Mouse (Mus musculus): ENCODE results near the gene Cdh13. TPM values are rescaled to one million over a fixed set of nuclear protein-coding genes. Genes with fewer than 3 reads are reported as not detected.
A peak's percentile ranks its signal among the peaks of the same experiment; 100 is the strongest.

Cdh13 gene
- polyA plus RNA-seq, 1 experiment from 2014 or later = 198 TPM

DNA sequence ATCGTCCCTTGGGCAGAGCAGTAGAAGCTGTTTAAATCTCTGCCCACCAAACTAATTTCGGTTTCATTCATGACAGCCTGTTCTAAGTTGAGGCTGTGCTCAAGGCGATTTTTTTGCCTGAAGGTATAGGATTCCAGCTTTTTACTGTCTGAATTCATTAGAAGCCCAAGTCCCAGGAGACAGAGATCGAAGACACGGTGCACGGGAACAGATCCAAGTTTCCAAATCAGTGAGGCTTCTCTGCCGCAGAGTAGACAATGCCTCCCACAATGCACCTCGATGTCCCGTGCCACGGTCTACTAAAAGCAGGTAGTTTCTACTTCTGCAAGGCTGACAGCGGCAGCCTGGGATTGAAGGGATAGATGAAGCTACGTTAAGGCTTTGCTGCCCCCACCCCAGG, 778.1 kb downstream of the Cdh13 start:
- no peak for ATAC-seq (ENCODE audit: low read depth)
- H3K36me3 ChIP-seq (ENCODE audit: control insufficient read depth, insufficient read depth, low read length) = no peaks in the 10 kb centered on the region
- H3K9me3 ChIP-seq (ENCODE audit: control insufficient read depth, low read length) = no peaks in the 10 kb centered on the region
- H3K4me2 ChIP-seq (ENCODE audit: low read depth, low read length) = no peak overlapping the region
- H3K27ac ChIP-seq (ENCODE audit: low read depth, low read length) = no peak overlapping the region
- 47% methylated on average over 12 of the region's 12 CpGs for WGBS
- H3K4me3 ChIP-seq (ENCODE audit: low read depth, low read length) = no peak overlapping the region
- H3K27me3 ChIP-seq (ENCODE audit: control insufficient read depth, insufficient read depth, low read length) = no peaks in the 10 kb centered on the region
- no peak overlapping the region for H3K9ac ChIP-seq (replicated peaks; ENCODE audit: low read depth, low read length)
- 0 out of 2 replicates have a peak, but pooled peaks cover 2% of the 10 kb centered on the region for H3K4me1 ChIP-seq (ENCODE audit: control insufficient read depth, insufficient read depth, low read length)

GRCm38 (mm10) chr8:119064523-119064922, 781.0 kb downstream of the Cdh13 start:
- Histone ChIP-seq H3K9me3 (ENCODE audit: control insufficient read depth, low read length) (no peaks in the 10 kb centered on the region), H3K36me3 (ENCODE audit: control insufficient read depth, insufficient read depth, low read length) (no peaks in the 10 kb centered on the region), H3K4me1 (ENCODE audit: control insufficient read depth, insufficient read depth, low read length) (0 out of 2 replicates have a peak, but pooled peaks cover 2% of the 10 kb centered on the region), H3K27me3 (ENCODE audit: control insufficient read depth, insufficient read depth, low read length) (no peaks in the 10 kb centered on the region), H3K27ac (ENCODE audit: low read depth, low read length) (no peak overlapping the region), H3K4me3 (ENCODE audit: low read depth, low read length) (no peak overlapping the region), H3K4me2 (ENCODE audit: low read depth, low read length) (no peak overlapping the region), H3K9ac (replicated peaks; ENCODE audit: low read depth, low read length) (no peak overlapping the region)
- ATAC-seq (ENCODE audit: low read depth) = no peak
- 21% methylated on average over 11 of the region's 11 CpGs for WGBS

- H3K9me3 ChIP-seq (ENCODE audit: control insufficient read depth, low read length) = no peaks in the 10 kb centered on the region
- no peak overlapping the region for H3K9ac ChIP-seq (replicated peaks; ENCODE audit: low read depth, low read length)
- H3K27ac ChIP-seq (ENCODE audit: low read depth, low read length) = no peak overlapping the region
- no peak overlapping the region for H3K4me2 ChIP-seq (ENCODE audit: low read depth, low read length)
- no peak for ATAC-seq (ENCODE audit: low read depth)
- no peak overlapping the region for H3K4me3 ChIP-seq (ENCODE audit: low read depth, low read length)
- no peaks in the 10 kb centered on the region for H3K27me3 ChIP-seq (ENCODE audit: control insufficient read depth, insufficient read depth, low read length)
- H3K4me1 ChIP-seq (ENCODE audit: control insufficient read depth, insufficient read depth, low read length) = no peaks in the 10 kb centered on the region
- WGBS = 74% methylated on average over 6 of the region's 6 CpGs
- no peaks in the 10 kb centered on the region for H3K36me3 ChIP-seq (ENCODE audit: control insufficient read depth, insufficient read depth, low read length)
Measured at GRCm38 (mm10) chr8:119072291-119072690, 788.8 kb downstream of the Cdh13 start.

DNA sequence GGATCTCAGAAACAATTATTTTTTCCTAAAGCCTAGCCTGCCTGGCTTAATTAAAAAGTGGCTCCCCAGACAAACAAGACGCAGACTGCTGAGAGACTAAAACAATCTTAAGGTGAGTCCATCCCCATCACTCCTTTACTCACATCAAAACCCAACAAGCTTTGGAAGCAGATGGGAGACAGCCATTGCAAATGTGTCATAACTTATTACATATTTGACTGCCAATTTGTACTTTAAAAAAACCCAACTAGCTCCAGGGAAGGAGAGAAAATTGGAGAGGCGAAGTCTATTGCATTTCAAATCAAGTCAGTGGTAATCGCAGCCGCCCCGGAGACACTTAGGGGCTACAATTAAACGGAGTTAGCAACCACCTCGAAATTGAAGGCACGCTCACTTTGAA, 801.5 kb downstream of the Cdh13 start:
- WGBS = 79% methylated on average over 8 of the region's 8 CpGs

DNA sequence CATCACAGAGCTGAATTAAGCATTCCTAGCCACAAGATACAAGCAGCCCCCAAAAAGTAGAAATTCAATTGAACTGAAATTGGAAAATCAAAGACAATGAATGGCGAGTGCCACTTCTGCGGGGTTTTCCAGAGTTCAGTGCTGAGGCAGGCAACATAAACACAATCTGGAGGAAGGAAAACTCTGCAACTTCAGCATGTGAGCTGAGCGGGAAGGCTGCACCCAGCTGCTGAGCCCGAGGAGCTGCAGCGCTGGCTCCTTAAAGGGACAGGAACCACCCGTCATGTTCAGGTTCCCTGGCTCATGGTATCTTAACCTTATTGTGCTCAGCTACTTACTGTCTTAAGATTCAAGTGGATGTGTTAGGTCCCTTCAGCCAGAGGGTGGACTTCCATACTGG, 814.7 kb downstream of the Cdh13 start:
- Histone ChIP-seq H3K9ac (replicated peaks; ENCODE audit: low read depth, low read length) (no peak overlapping the region), H3K27me3 (ENCODE audit: control insufficient read depth, insufficient read depth, low read length) (no peaks in the 10 kb centered on the region), H3K4me1 (ENCODE audit: control insufficient read depth, insufficient read depth, low read length) (0 out of 2 replicates have a peak, but pooled peaks cover 3% of the 10 kb centered on the region), H3K9me3 (ENCODE audit: control insufficient read depth, low read length) (no peaks in the 10 kb centered on the region), H3K4me2 (ENCODE audit: low read depth, low read length) (no peak overlapping the region), H3K4me3 (ENCODE audit: low read depth, low read length) (no peak overlapping the region), H3K27ac (ENCODE audit: low read depth, low read length) (no peak overlapping the region), H3K36me3 (ENCODE audit: control insufficient read depth, insufficient read depth, low read length) (no peaks in the 10 kb centered on the region)
- no peak for ATAC-seq (ENCODE audit: low read depth)
- 46% methylated on average over 6 of the region's 6 CpGs for WGBS

More for the DNA sequence above, 801.5 kb downstream of the Cdh13 start:
- ATAC-seq (ENCODE audit: low read depth) = no peak
- H3K4me2 ChIP-seq (ENCODE audit: low read depth, low read length) = no peak overlapping the region
- H3K27ac ChIP-seq (ENCODE audit: low read depth, low read length) = no peak overlapping the region
- no peaks in the 10 kb centered on the region for H3K27me3 ChIP-seq (ENCODE audit: control insufficient read depth, insufficient read depth, low read length)
- H3K36me3 ChIP-seq (ENCODE audit: control insufficient read depth, insufficient read depth, low read length) = no peaks in the 10 kb centered on the region
- H3K9me3 ChIP-seq (ENCODE audit: control insufficient read depth, low read length) = no peaks in the 10 kb centered on the region
- H3K4me1 ChIP-seq (ENCODE audit: control insufficient read depth, insufficient read depth, low read length) = no peaks in the 10 kb centered on the region
- no peak overlapping the region for H3K4me3 ChIP-seq (ENCODE audit: low read depth, low read length)
- no peak overlapping the region for H3K9ac ChIP-seq (replicated peaks; ENCODE audit: low read depth, low read length)

- no peak overlapping the region for H3K9ac ChIP-seq (replicated peaks; ENCODE audit: low read depth, low read length)
- ATAC-seq (ENCODE audit: low read depth) = no peak
- no peaks in the 10 kb centered on the region for H3K36me3 ChIP-seq (ENCODE audit: control insufficient read depth, insufficient read depth, low read length)
- H3K4me1 ChIP-seq (ENCODE audit: control insufficient read depth, insufficient read depth, low read length) = no peaks in the 10 kb centered on the region
- WGBS = 61% methylated on average over 6 of the region's 6 CpGs
- H3K9me3 ChIP-seq (ENCODE audit: control insufficient read depth, low read length) = no peaks in the 10 kb centered on the region
- no peak overlapping the region for H3K4me3 ChIP-seq (ENCODE audit: low read depth, low read length)
- H3K4me2 ChIP-seq (ENCODE audit: low read depth, low read length) = no peak overlapping the region
- H3K27ac ChIP-seq (ENCODE audit: low read depth, low read length) = no peak overlapping the region
- no peaks in the 10 kb centered on the region for H3K27me3 ChIP-seq (ENCODE audit: control insufficient read depth, insufficient read depth, low read length)
Measured at GRCm38 (mm10) chr8:119102871-119103270, 819.3 kb downstream of the Cdh13 start.

DNA sequence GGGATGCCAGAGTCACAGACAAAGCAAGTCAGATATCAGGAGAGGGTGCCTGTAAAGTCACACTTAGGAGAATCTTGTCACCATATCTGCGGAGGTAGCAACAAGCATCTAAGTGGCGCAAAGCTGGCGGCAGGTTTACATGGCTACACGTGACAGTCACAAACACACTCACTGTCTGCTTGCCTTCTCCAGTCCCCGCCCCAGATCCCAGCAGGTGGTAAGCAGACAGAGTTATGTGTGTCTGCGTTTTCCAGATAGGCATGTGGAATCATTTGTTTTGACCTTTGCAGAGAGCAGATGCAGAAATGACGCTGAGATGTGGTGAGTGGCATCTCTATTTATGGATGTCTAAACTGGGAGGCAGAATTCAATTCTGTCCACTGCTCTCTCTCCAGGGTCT, 826.1 kb downstream of the Cdh13 start:
- Histone ChIP-seq H3K9ac (replicated peaks; ENCODE audit: low read depth, low read length) (no peak overlapping the region), H3K9me3 (ENCODE audit: control insufficient read depth, low read length) (no peaks in the 10 kb centered on the region), H3K4me3 (ENCODE audit: low read depth, low read length) (no peak overlapping the region), H3K4me2 (ENCODE audit: low read depth, low read length) (no peak overlapping the region), H3K27me3 (ENCODE audit: control insufficient read depth, insufficient read depth, low read length) (no peaks in the 10 kb centered on the region), H3K36me3 (ENCODE audit: control insufficient read depth, insufficient read depth, low read length) (no peaks in the 10 kb centered on the region), H3K27ac (ENCODE audit: low read depth, low read length) (no peak overlapping the region), H3K4me1 (ENCODE audit: control insufficient read depth, insufficient read depth, low read length) (no peaks in the 10 kb centered on the region)
- 80% methylated on average over 7 of the region's 7 CpGs for WGBS
- no peak for ATAC-seq (ENCODE audit: low read depth)

- no peak for ATAC-seq (ENCODE audit: low read depth)
- Histone ChIP-seq H3K9ac (replicated peaks; ENCODE audit: low read depth, low read length) (no peak overlapping the region), H3K36me3 (ENCODE audit: control insufficient read depth, insufficient read depth, low read length) (no peaks in the 10 kb centered on the region), H3K4me2 (ENCODE audit: low read depth, low read length) (no peak overlapping the region), H3K27ac (ENCODE audit: low read depth, low read length) (no peak overlapping the region), H3K9me3 (ENCODE audit: control insufficient read depth, low read length) (no peaks in the 10 kb centered on the region), H3K4me1 (ENCODE audit: control insufficient read depth, insufficient read depth, low read length) (no peaks in the 10 kb centered on the region), H3K27me3 (ENCODE audit: control insufficient read depth, insufficient read depth, low read length) (no peaks in the 10 kb centered on the region), H3K4me3 (ENCODE audit: low read depth, low read length) (no peak overlapping the region)
- 87% methylated on average over 3 of the region's 3 CpGs for WGBS
Measured at GRCm38 (mm10) chr8:119112861-119113260, 829.3 kb downstream of the Cdh13 start.

DNA sequence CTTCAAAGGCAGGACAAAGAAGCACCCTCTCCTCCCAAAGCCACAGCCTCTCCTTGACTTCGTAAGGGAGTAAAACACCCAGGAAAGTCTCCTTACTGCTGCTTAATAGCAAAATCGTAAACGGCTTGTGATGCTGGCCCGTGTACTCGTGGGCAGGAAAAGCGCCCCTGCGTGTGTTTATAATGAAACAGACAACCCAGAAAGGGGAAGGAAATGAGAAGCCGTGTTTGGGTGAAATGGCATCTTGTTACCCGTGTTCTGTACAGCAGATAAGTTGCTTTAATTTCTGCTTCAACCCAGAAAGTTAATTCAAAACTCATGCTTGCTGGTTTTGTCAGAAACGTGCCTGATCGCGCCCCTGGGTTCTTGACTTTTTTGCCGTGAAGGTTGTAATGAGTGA, 837.7 kb downstream of the Cdh13 start:
- no peak for ATAC-seq (ENCODE audit: low read depth)

GRCm38 (mm10) chr8:119127841-119128240, 844.3 kb downstream of the Cdh13 start:
- Histone ChIP-seq H3K9me3 (ENCODE audit: control insufficient read depth, low read length) (no peaks in the 10 kb centered on the region), H3K27ac (ENCODE audit: low read depth, low read length) (peak overlapping the region; percentile 30), H3K4me2 (ENCODE audit: low read depth, low read length) (no peak overlapping the region), H3K4me1 (ENCODE audit: control insufficient read depth, insufficient read depth, low read length) (peaks cover 9% of the 10 kb centered on the region), H3K36me3 (ENCODE audit: control insufficient read depth, insufficient read depth, low read length) (no peaks in the 10 kb centered on the region), H3K27me3 (ENCODE audit: control insufficient read depth, insufficient read depth, low read length) (no peaks in the 10 kb centered on the region), H3K4me3 (ENCODE audit: low read depth, low read length) (no peak overlapping the region), H3K9ac (replicated peaks; ENCODE audit: low read depth, low read length) (no peak overlapping the region)
- 19% methylated on average over 8 of the region's 8 CpGs for WGBS
- peak; percentile 63 for ATAC-seq (ENCODE audit: low read depth)

More for the DNA sequence above, 837.7 kb downstream of the Cdh13 start:
- no peak overlapping the region for H3K4me2 ChIP-seq (ENCODE audit: low read depth, low read length)
- H3K9ac ChIP-seq (replicated peaks; ENCODE audit: low read depth, low read length) = no peak overlapping the region
- WGBS = 80% methylated on average over 13 of the region's 13 CpGs
- H3K27ac ChIP-seq (ENCODE audit: low read depth, low read length) = no peak overlapping the region
- H3K27me3 ChIP-seq (ENCODE audit: control insufficient read depth, insufficient read depth, low read length) = no peaks in the 10 kb centered on the region
- no peaks in the 10 kb centered on the region for H3K4me1 ChIP-seq (ENCODE audit: control insufficient read depth, insufficient read depth, low read length)
- no peaks in the 10 kb centered on the region for H3K9me3 ChIP-seq (ENCODE audit: control insufficient read depth, low read length)
- H3K4me3 ChIP-seq (ENCODE audit: low read depth, low read length) = no peak overlapping the region
- no peaks in the 10 kb centered on the region for H3K36me3 ChIP-seq (ENCODE audit: control insufficient read depth, insufficient read depth, low read length)

Measured in neural tube, embryonic 14.5 days (tissue).